Mouse (Mus musculus) bone marrow, adult 2 months (tissue): Measurements from ENCODE around the gene Cabp2. TPM values are rescaled to one million over a fixed set of nuclear protein-coding genes. Genes with fewer than 3 reads are reported as not detected.

ENCODE experiments used
- H3K27ac ChIP-seq: fragments of 200-500 bp; 2 replicates; pipeline ENCODE4 v1.5.1; 2012; ENCODE audit warnings: low read depth, mild to moderate bottlenecking, control low read depth, inconsistent platforms, low read length; ENCODE audit not compliant: control insufficient read depth, poor library complexity, insufficient read depth
- H3K4me1 ChIP-seq: fragments of 200-500 bp; 2 replicates; pipeline ENCODE4 v1.6.1; 2011; ENCODE audit warnings: low read length; ENCODE audit not compliant: control insufficient read depth, insufficient read depth
- H3K4me3 ChIP-seq: fragments of 200-500 bp; replicated peaks from 2 replicates; pipeline ENCODE3; 2011; ENCODE audit warnings: mild to moderate bottlenecking, low read depth, low read length, control low read depth; ENCODE audit not compliant: control insufficient read depth
- CTCF ChIP-seq: fragments of 200-500 bp; IDR thresholded peaks from 2 replicates; pipeline ENCODE4 v1.5.1; 2011; ENCODE audit warnings: low read length, control low read depth; ENCODE audit not compliant: control insufficient read depth, insufficient read depth
- POLR2A ChIP-seq: fragments of 200-500 bp; IDR thresholded peaks from 2 replicates; pipeline ENCODE4 v1.6.1; 2011; ENCODE audit warnings: low read depth, mild to moderate bottlenecking, control low read depth, low read length, borderline replicate concordance; ENCODE audit not compliant: control insufficient read depth
- WGBS: fragments of 180-500 bp; shearing (Covaris S2); methylation state at CpG from one replicate; pipeline ENCODE4 v1.1.7; 2018; 5-methylcytosine and 5-hydroxymethylcytosine counted together
- polyA plus RNA-seq: library from polyadenylated mRNA; stranded (reverse); fragments of >200 nt; gene quantifications from 2 replicates; pipeline ENCODE4 v1.2.4, GENCODE M21; 2011; ENCODE audit warnings: low replicate concordance; ENCODE audit not compliant: missing spikeins, insufficient read depth, insufficient read length

The Cabp2 gene
- polyA plus RNA-seq, 1 experiment, result not detected

- 73% methylated on average over 15 of the region's 15 CpGs for WGBS
- no peak overlapping the region for H3K4me3 ChIP-seq
- no peak overlapping the region for H3K27ac ChIP-seq
- TF ChIP-seq CTCF (no peak), POLR2A (no peak)
- H3K4me1 ChIP-seq, result peaks cover 2% of the 10 kb centered on the region; the same call in 1 of the 2 replicates
Measured at GRCm38 (mm10) chr19:4068717-4069410, 12.5 kb upstream of the Cabp2 start.

- Histone ChIP-seq H3K4me3 (no peak overlapping the region), H3K27ac (peak overlapping the region; percentile 32; the same call in 1 of the 2 replicates)
- WGBS, result 73% methylated on average over 15 of the region's 15 CpGs
Measured at GRCm38 (mm10) chr19:4070311-4070710, 11.1 kb upstream of the Cabp2 start.

GRCm38 (mm10) chr19:4070756-4071155 lies 10.6 kb upstream of the Cabp2 start:
- H3K27ac ChIP-seq, result peak overlapping the region; percentile 66; the same call in 1 of the 2 replicates
- 11% methylated on average over 8 of the region's 8 CpGs for WGBS
- H3K4me1 ChIP-seq, result peaks cover 2% of the 10 kb centered on the region; the same call in 1 of the 2 replicates
- no peak for TF ChIP-seq POLR2A
- TF ChIP-seq CTCF, result no peak
- H3K4me3 ChIP-seq, result no peak overlapping the region

More at GRCm38 (mm10) chr19:4070311-4070710, 11.1 kb upstream of the Cabp2 start:
- TF ChIP-seq POLR2A (no peak), CTCF (no peak)
- H3K4me1 ChIP-seq, result peaks cover 2% of the 10 kb centered on the region; the same call in 1 of the 2 replicates

GRCm38 (mm10) chr19:4071406-4071805 lies 10.0 kb upstream of the Cabp2 start:
- 89% methylated on average over 6 of the region's 6 CpGs for WGBS
- H3K27ac ChIP-seq, result peak overlapping the region; percentile 66
- TF ChIP-seq CTCF (no peak), POLR2A (no peak)
- no peak overlapping the region for H3K4me3 ChIP-seq
- H3K4me1 ChIP-seq, result peaks cover 2% of the 10 kb centered on the region; the same call in 1 of the 2 replicates

GRCm38 (mm10) chr19:4072706-4073424 lies 8.5 kb upstream of the Cabp2 start:
- 86% methylated on average over 6 of the region's 6 CpGs for whole genome bisulfite sequencing
- H3K27ac ChIP-seq, result no peak overlapping the region
- TF ChIP-seq CTCF (no peak), POLR2A (no peak)
- H3K4me3 ChIP-seq, result no peak overlapping the region
- H3K4me1 ChIP-seq, result no peaks in the 10 kb centered on the region; the same call in 1 of the 2 replicates

GRCm38 (mm10) chr19:4075531-4075930 lies 5.8 kb upstream of the Cabp2 start:
- WGBS, result 86% methylated on average over 1 of the region's 1 CpGs
- Histone ChIP-seq H3K4me1 (no peaks in the 10 kb centered on the region; the same call in 1 of the 2 replicates), H3K4me3 (no peak overlapping the region), H3K27ac (no peak overlapping the region)
- TF ChIP-seq POLR2A (no peak), CTCF (no peak)

- H3K4me3 ChIP-seq, result no peak overlapping the region
- no peaks in the 10 kb centered on the region; the same call in 1 of the 2 replicates for H3K4me1 ChIP-seq
- H3K27ac ChIP-seq, result no peak overlapping the region
- TF ChIP-seq POLR2A (no peak), CTCF (no peak)
- 63% methylated on average over 1 of the region's 1 CpGs for WGBS
Measured at GRCm38 (mm10) chr19:4079594-4079993, 1.8 kb upstream of the Cabp2 start.

GRCm38 (mm10) chr19:4080511-4081009 lies 818 bp upstream of the Cabp2 start:
- Histone ChIP-seq H3K4me1 (no peaks in the 10 kb centered on the region; the same call in 1 of the 2 replicates), H3K27ac (no peak overlapping the region; the same call in 1 of the 2 replicates), H3K4me3 (no peak overlapping the region)
- TF ChIP-seq POLR2A (no peak), CTCF (peak; percentile 44)
- WGBS, result 41% methylated on average over 8 of the region's 8 CpGs
